Mouse (Mus musculus): ENCODE measurements at regions not wholly inside any gene's neighbourhood (a gene's known extent, or its start where the extent isn't known, plus 50 kb on each side); places are given as distances from the start of the nearest gene placed in this dataset.
A peak's percentile ranks its signal among the peaks of the same experiment; 100 is the strongest.

DNA sequence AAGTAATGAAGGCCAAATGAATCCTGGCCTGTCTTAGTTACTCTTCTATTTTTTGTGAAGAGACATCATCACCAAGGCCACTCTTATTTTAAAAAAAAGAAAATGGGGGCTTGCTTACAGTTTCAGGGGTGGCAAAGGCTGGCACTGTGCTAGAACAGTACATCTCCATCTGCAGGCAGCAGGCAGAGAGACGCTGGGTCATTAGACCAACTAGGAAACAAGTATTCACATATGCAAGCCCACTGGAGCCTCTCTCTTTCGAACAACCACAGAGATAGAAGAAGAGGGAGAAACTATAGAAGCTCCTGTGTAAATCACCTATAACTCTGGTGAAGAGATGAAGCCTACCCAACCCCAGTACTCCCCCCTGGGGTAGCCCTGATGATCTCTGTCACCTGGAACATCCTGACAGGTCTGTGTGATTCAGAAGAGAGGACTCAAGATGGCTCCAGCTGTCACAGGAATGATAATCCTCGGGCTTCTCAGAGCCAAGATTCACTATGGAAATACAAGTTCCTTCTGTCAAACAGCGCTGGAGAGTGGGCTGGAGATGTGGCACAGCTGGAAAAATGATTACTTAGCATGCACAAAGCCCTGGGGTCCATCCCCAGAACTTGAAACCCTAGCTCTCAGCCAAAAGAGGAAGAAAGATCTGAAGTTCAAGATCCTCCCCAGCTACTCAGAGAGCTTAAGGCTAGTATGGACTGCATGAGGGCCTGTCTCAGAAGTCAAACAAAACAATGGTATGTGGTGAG is 395.8 kb downstream of the Actr3 start:
- Histone ChIP-seq H3K4me3 (ENCODE audit: low read depth, low read length) (no peak overlapping the region), H3K36me3 (ENCODE audit: control insufficient read depth, insufficient read depth, low read length) (no peaks in the 10 kb centered on the region), H3K4me1 (ENCODE audit: control insufficient read depth, insufficient read depth, low read length) (no peaks in the 10 kb centered on the region), H3K9me3 (ENCODE audit: control insufficient read depth, low read length) (no peaks in the 10 kb centered on the region), H3K4me2 (ENCODE audit: low read depth) (no peak overlapping the region), H3K9ac (ENCODE audit: low read length) (no peak overlapping the region), H3K27ac (ENCODE audit: low read depth, low read length) (no peak overlapping the region), H3K27me3 (ENCODE audit: control insufficient read depth, insufficient read depth, low read length) (no peaks in the 10 kb centered on the region)
- 63% methylated on average over 4 of the region's 4 CpGs for WGBS
- DNase-seq (ENCODE audit: low spot score) (no peak), ATAC-seq (ENCODE audit: insufficient read depth, low FRiP score, low TSS enrichment) (no peak)

DNA sequence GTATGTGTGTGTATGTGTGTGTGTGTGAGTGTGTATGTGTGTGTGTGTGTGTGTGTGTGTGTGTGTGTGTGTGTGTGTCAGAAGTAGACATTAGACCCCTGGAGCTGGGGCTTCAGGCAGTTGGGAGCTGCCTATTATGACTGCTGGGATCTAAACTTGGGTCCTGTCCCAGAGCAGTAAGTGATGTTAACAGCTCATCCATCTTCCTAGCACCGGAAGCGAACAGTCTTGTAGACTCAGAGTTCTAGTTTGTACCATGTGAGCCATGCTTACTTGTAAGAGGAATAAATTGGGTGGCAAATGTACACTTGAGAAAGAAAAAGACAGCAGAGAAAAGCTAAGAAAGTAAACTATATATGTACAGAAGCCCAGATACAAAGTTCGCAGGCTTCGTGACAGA is 422.2 kb downstream of the Actr3 start:
- no peak for DNase-seq (ENCODE audit: low spot score)
- Histone ChIP-seq H3K9me3 (ENCODE audit: control insufficient read depth, low read length) (no peaks in the 10 kb centered on the region), H3K4me2 (ENCODE audit: low read depth) (no peak overlapping the region), H3K27me3 (ENCODE audit: control insufficient read depth, insufficient read depth, low read length) (no peaks in the 10 kb centered on the region), H3K9ac (ENCODE audit: low read length) (no peak overlapping the region), H3K27ac (ENCODE audit: low read depth, low read length) (no peak overlapping the region), H3K36me3 (ENCODE audit: control insufficient read depth, insufficient read depth, low read length) (no peaks in the 10 kb centered on the region), H3K4me3 (ENCODE audit: low read depth, low read length) (no peak overlapping the region), H3K4me1 (ENCODE audit: control insufficient read depth, insufficient read depth, low read length) (no peaks in the 10 kb centered on the region)
- no peak for ATAC-seq (ENCODE audit: insufficient read depth, low FRiP score, low TSS enrichment)
- WGBS = 90% methylated on average over 4 of the region's 4 CpGs

DNA sequence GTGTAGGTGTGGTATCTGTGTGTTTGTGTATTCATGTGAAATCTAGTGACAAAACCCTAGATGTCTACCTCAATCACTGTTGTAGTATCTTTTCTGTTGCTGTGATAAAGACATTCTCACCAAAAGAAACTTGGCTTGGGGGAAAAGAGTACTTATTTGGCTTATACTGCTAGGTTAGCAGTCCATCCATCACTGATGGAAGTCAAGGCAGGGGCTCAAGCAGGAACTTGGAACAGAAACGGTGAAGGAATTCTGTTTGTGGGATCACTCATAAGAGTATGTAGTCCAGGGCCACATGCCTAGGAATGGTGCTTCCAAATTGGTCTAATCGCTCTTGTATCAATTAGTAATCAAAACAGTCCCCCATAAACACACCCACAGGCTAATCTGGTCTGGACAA is 423.6 kb downstream of the Actr3 start:
- H3K27ac ChIP-seq (ENCODE audit: low read depth, low read length) = no peak overlapping the region
- WGBS = 84% methylated on average over 2 of the region's 2 CpGs
- no peak overlapping the region for H3K4me2 ChIP-seq (ENCODE audit: low read depth)
- H3K9ac ChIP-seq (ENCODE audit: low read length) = no peak overlapping the region
- H3K27me3 ChIP-seq (ENCODE audit: control insufficient read depth, insufficient read depth, low read length) = no peaks in the 10 kb centered on the region
- no peaks in the 10 kb centered on the region for H3K36me3 ChIP-seq (ENCODE audit: control insufficient read depth, insufficient read depth, low read length)
- ATAC-seq (ENCODE audit: insufficient read depth, low FRiP score, low TSS enrichment) (no peak), DNase-seq (ENCODE audit: low spot score) (no peak)
- no peaks in the 10 kb centered on the region for H3K4me1 ChIP-seq (ENCODE audit: control insufficient read depth, insufficient read depth, low read length)
- H3K4me3 ChIP-seq (ENCODE audit: low read depth, low read length) = no peak overlapping the region
- no peaks in the 10 kb centered on the region for H3K9me3 ChIP-seq (ENCODE audit: control insufficient read depth, low read length)

- WGBS = 69% methylated on average over 1 of the region's 1 CpGs
- DNase-seq (ENCODE audit: low spot score) = no peak
- no peaks in the 10 kb centered on the region for H3K9me3 ChIP-seq (ENCODE audit: control insufficient read depth, low read length)
Observed at GRCm38 (mm10) chr1:124997577-124997976, 437.9 kb downstream of the Actr3 start.

DNA sequence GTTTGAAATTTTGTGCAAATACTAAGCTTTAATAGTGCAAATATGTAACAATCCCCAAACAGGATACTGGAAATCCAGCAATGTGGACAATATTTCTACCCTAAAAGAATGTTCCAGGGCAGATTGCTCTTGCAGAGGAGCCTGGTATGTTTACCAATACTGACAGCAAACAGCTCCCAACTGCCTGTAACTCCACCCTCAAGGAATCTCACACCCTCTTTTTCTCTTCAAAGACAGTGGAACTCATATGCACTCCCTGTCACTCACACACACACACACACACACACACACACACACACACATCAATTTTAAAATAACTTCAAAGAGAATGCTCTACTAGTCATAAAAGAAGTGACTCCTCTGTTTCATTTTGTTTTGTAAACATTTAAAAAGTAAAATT is 484.7 kb downstream of the Actr3 start:
- DNase-seq (ENCODE audit: low spot score) = no peak
- Histone ChIP-seq H3K4me1 (ENCODE audit: control insufficient read depth, insufficient read depth, low read length) (no peaks in the 10 kb centered on the region), H3K36me3 (ENCODE audit: control insufficient read depth, insufficient read depth, low read length) (no peaks in the 10 kb centered on the region), H3K4me2 (ENCODE audit: low read depth) (no peak overlapping the region), H3K9me3 (ENCODE audit: control insufficient read depth, low read length) (no peaks in the 10 kb centered on the region), H3K9ac (ENCODE audit: low read length) (no peak overlapping the region), H3K27me3 (ENCODE audit: control insufficient read depth, insufficient read depth, low read length) (no peaks in the 10 kb centered on the region), H3K4me3 (ENCODE audit: low read depth, low read length) (no peak overlapping the region), H3K27ac (ENCODE audit: low read depth, low read length) (no peak overlapping the region)
- no peak for ATAC-seq (ENCODE audit: insufficient read depth, low FRiP score, low TSS enrichment)

More at GRCm38 (mm10) chr1:124997577-124997976, 437.9 kb downstream of the Actr3 start:
- no peaks in the 10 kb centered on the region for H3K4me1 ChIP-seq (ENCODE audit: control insufficient read depth, insufficient read depth, low read length)
- no peak for ATAC-seq (ENCODE audit: insufficient read depth, low FRiP score, low TSS enrichment)
- H3K27ac ChIP-seq (ENCODE audit: low read depth, low read length) = no peak overlapping the region
- no peaks in the 10 kb centered on the region for H3K36me3 ChIP-seq (ENCODE audit: control insufficient read depth, insufficient read depth, low read length)
- no peak overlapping the region for H3K4me3 ChIP-seq (ENCODE audit: low read depth, low read length)
- H3K9ac ChIP-seq (ENCODE audit: low read length) = no peak overlapping the region
- H3K4me2 ChIP-seq (ENCODE audit: low read depth) = no peak overlapping the region
- no peaks in the 10 kb centered on the region for H3K27me3 ChIP-seq (ENCODE audit: control insufficient read depth, insufficient read depth, low read length)

DNA sequence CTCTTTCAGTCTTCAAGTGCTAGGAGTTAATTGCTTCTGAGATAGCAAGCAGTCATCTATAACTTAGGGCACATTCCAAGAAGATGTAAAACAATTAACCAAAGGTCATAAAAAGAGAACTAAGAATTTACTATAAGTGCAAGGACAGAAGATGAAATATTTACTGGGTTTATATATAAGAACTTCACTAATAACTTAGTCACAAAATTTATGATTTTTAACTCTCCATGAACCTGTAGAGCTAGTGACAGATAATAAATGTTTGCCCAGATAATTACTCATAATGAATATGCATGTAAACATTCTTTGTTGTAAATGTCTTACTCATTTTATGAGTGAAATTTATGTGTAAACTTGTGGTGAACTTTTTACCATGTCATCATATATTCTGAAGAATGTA is 531.2 kb downstream of the Actr3 start:
- Histone ChIP-seq H3K9ac (ENCODE audit: low read length) (no peak overlapping the region), H3K27me3 (ENCODE audit: control insufficient read depth, insufficient read depth, low read length) (no peaks in the 10 kb centered on the region), H3K27ac (ENCODE audit: low read depth, low read length) (no peak overlapping the region), H3K9me3 (ENCODE audit: control insufficient read depth, low read length) (no peaks in the 10 kb centered on the region), H3K4me2 (ENCODE audit: low read depth) (no peak overlapping the region), H3K4me1 (ENCODE audit: control insufficient read depth, insufficient read depth, low read length) (no peaks in the 10 kb centered on the region), H3K36me3 (ENCODE audit: control insufficient read depth, insufficient read depth, low read length) (no peaks in the 10 kb centered on the region), H3K4me3 (ENCODE audit: low read depth, low read length) (no peak overlapping the region)
- no peak for DNase-seq (ENCODE audit: low spot score)
- no peak for ATAC-seq (ENCODE audit: insufficient read depth, low FRiP score, low TSS enrichment)

- Histone ChIP-seq H3K4me2 (ENCODE audit: low read depth) (no peak overlapping the region), H3K9ac (ENCODE audit: low read length) (no peak overlapping the region), H3K27ac (ENCODE audit: low read depth, low read length) (no peak overlapping the region), H3K9me3 (ENCODE audit: control insufficient read depth, low read length) (no peaks in the 10 kb centered on the region), H3K27me3 (ENCODE audit: control insufficient read depth, insufficient read depth, low read length) (no peaks in the 10 kb centered on the region), H3K4me3 (ENCODE audit: low read depth, low read length) (no peak overlapping the region), H3K4me1 (ENCODE audit: control insufficient read depth, insufficient read depth, low read length) (no peaks in the 10 kb centered on the region), H3K36me3 (ENCODE audit: control insufficient read depth, insufficient read depth, low read length) (no peaks in the 10 kb centered on the region)
- ATAC-seq (ENCODE audit: insufficient read depth, low FRiP score, low TSS enrichment) (no peak), DNase-seq (ENCODE audit: low spot score) (no peak)
- WGBS = 87% methylated on average over 3 of the region's 3 CpGs
Observed at GRCm38 (mm10) chr1:124871148-124871547, 564.4 kb downstream of the Actr3 start.

- Histone ChIP-seq H3K9me3 (ENCODE audit: control insufficient read depth, low read length) (no peaks in the 10 kb centered on the region), H3K27me3 (ENCODE audit: control insufficient read depth, insufficient read depth, low read length) (no peaks in the 10 kb centered on the region), H3K9ac (ENCODE audit: low read length) (no peak overlapping the region), H3K4me1 (ENCODE audit: control insufficient read depth, insufficient read depth, low read length) (no peaks in the 10 kb centered on the region), H3K4me2 (ENCODE audit: low read depth) (no peak overlapping the region), H3K4me3 (ENCODE audit: low read depth, low read length) (no peak overlapping the region), H3K36me3 (ENCODE audit: control insufficient read depth, insufficient read depth, low read length) (no peaks in the 10 kb centered on the region), H3K27ac (ENCODE audit: low read depth, low read length) (no peak overlapping the region)
- WGBS = 86% methylated on average over 3 of the region's 3 CpGs
- no peak for DNase-seq (ENCODE audit: low spot score)
- no peak for ATAC-seq (ENCODE audit: insufficient read depth, low FRiP score, low TSS enrichment)
Observed at GRCm38 (mm10) chr1:124866248-124866647, 569.3 kb downstream of the Actr3 start.

- Histone ChIP-seq H3K4me1 (ENCODE audit: control insufficient read depth, insufficient read depth, low read length) (no peaks in the 10 kb centered on the region), H3K27ac (ENCODE audit: low read depth, low read length) (no peak overlapping the region), H3K9me3 (ENCODE audit: control insufficient read depth, low read length) (no peaks in the 10 kb centered on the region), H3K9ac (ENCODE audit: low read length) (no peak overlapping the region), H3K27me3 (ENCODE audit: control insufficient read depth, insufficient read depth, low read length) (no peaks in the 10 kb centered on the region), H3K4me3 (ENCODE audit: low read depth, low read length) (no peak overlapping the region), H3K4me2 (ENCODE audit: low read depth) (no peak overlapping the region), H3K36me3 (ENCODE audit: control insufficient read depth, insufficient read depth, low read length) (no peaks in the 10 kb centered on the region)
- DNase-seq (ENCODE audit: low spot score) (peak; percentile 46), ATAC-seq (ENCODE audit: insufficient read depth, low FRiP score, low TSS enrichment) (no peak)
- WGBS = 64% methylated on average over 6 of the region's 6 CpGs
Observed at GRCm38 (mm10) chr1:124845681-124846080, 589.8 kb downstream of the Actr3 start.

Measured in neural tube, embryonic 11.5 days (tissue).